Mouse (Mus musculus) heart, postnatal 0 days (tissue): Measurements from ENCODE around the gene Adgrv1.

Source experiments
- CTCF ChIP-seq: IDR thresholded peaks from 2 replicates; pipeline ENCODE4 v1.5.1; 2016; ENCODE audit warnings: antibody characterized with exemption, control low read depth, low read depth
- EP300 ChIP-seq: IDR thresholded peaks from 2 replicates; pipeline ENCODE4 v1.6.1; 2016; ENCODE audit warnings: antibody characterized with exemption, low read depth

DNA sequence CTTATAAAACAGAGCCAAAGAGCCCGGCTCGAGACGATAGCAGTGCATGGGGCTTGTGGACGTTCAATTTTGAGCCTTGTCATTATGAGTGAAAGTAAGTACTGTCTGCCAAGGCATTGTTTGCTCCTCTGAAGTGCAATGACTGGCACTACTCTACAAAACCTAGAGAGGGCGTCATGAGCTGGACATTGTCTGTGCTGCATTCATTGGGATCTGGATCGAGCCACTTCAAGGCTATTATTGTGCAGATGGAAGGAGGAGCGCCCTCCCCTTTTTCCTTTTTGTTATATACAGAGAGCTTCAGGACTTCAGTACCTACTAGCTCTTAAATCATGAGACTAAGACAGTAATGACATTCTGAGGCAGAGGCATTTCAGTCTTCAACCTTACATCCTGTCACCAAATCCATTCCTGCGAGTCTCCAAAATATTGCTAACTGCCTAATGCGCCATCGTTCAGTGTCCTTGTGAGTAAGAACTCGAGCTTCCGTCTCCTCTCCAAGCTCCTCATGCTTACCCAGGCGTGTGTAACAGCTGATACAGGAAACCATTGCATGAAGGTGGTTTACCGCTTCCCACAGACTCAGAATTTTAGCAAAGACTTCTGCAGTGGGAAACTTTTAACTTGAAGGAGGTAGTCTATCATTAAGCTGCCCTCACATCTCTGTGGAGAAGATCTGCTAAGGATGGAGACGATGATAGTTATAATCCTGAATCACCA lies 285.5 kb downstream of the Adgrv1 start:
- TF ChIP-seq EP300 = no peak
- TF ChIP-seq CTCF = no peak
